Mouse (Mus musculus) limb, embryonic 13.5 days (tissue): ENCODE data around the gene Gstt4. TPM values are rescaled to one million over a fixed set of nuclear protein-coding genes. Genes with fewer than 3 reads are reported as not detected.
A peak's percentile ranks its signal among the peaks of the same experiment; 100 is the strongest.

Experiments used
- ATAC-seq: fragments of 200-750 bp; cut with Nextera tagmentation; 2 replicates; pipeline ENCODE4 v1.8.0; 2017; ENCODE audit warnings: low read depth, moderate number of reproducible peaks, moderate TSS enrichment; ENCODE audit not compliant: low FRiP score
- H3K27ac ChIP-seq: fragments of 300-500 bp; sonication (generic); 2 replicates; pipeline ENCODE4 v1.5.1; 2015; ENCODE audit warnings: inconsistent platforms, mild to moderate bottlenecking, moderate library complexity
- H3K27me3 ChIP-seq: fragments of 300-500 bp; sonication (generic); 2 replicates; pipeline ENCODE4 v1.6.1; 2015; ENCODE audit warnings: mild to moderate bottlenecking, inconsistent platforms
- H3K36me3 ChIP-seq: fragments of 300-500 bp; sonication (generic); 2 replicates; pipeline ENCODE4 v1.6.1; 2015; ENCODE audit warnings: inconsistent platforms, mild to moderate bottlenecking, moderate library complexity
- H3K4me1 ChIP-seq: fragments of 300-500 bp; sonication (generic); 2 replicates; pipeline ENCODE4 v1.6.1; 2015; ENCODE audit warnings: inconsistent platforms
- H3K4me2 ChIP-seq: fragments of 300-500 bp; sonication (generic); replicated peaks from 2 replicates; pipeline ENCODE4 v1.6.1; 2015; ENCODE audit warnings: inconsistent platforms, mild to moderate bottlenecking, moderate library complexity
- H3K4me3 ChIP-seq: fragments of 300-500 bp; sonication (generic); 2 replicates; pipeline ENCODE4 v1.5.1; 2015; ENCODE audit warnings: moderate library complexity, mild to moderate bottlenecking, inconsistent platforms
- H3K9ac ChIP-seq: fragments of 300-500 bp; sonication (generic); 2 replicates; pipeline ENCODE4 v1.6.1; 2015; ENCODE audit warnings: mild to moderate bottlenecking, inconsistent platforms
- H3K9me3 ChIP-seq: fragments of 300-500 bp; sonication (generic); 2 replicates; pipeline ENCODE4 v1.6.1; 2016; ENCODE audit warnings: inconsistent platforms
- WGBS: fragments of 180-500 bp; shearing (Covaris S2); methylation state at CpG from one replicate; pipeline ENCODE4 v1.1.7; 2015; 5-methylcytosine and 5-hydroxymethylcytosine counted together
- polyA plus RNA-seq: library from polyadenylated mRNA; unstranded; fragments of >200 nt; fragmentation: Nextera tagmentation; extraction: Ambion mirVana; gene quantifications from 2 replicates; pipeline ENCODE4 v1.2.1, GENCODE M21; 2015

Gstt4 gene
- polyA plus RNA-seq, 1 experiment from 2014 or later, result not detected

DNA sequence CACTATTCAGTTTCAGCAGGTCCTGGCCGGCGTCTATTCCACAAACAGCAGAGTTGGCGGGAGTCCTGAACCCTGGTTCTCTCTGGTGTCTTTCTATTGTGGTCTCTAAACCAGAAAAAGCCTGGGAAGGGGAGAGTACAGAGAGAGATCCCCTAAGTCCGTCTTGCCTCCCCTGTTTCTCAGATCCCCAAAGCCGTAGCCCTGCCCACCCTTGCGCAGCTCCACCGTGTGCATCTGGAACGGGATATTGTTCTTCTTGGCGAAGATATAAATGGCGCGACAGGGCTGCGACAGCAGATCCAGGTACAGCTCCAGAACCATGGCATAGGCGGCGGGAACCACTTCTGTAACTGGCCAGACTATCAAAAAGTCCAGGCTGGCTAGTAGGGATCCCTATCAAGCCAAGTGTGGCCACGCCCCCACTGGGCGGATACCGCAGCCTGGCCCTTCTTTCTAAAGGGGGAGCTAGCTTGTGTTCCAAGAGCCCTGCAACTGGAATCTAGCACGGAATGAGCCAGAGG lies 24.1 kb downstream of the Gstt4 start, which contains the start of gene Gstt1:
Gstt1 (minus strand) TSS at position 409 of the 521 bp plus-strand sequence.
- Histone ChIP-seq H3K4me2 (peak within 1 kb of the TSS; percentile 81), H3K4me1 (peaks cover 33% of the 10 kb centered on the region), H3K27ac (no peak within 1 kb of the TSS), H3K4me3 (peak within 1 kb of the TSS; percentile 52), H3K9me3 (no peaks in the 10 kb centered on the region), H3K9ac (peak within 1 kb of the TSS; percentile 64), H3K36me3 (no peaks in the 10 kb centered on the region), H3K27me3 (peaks cover 11% of the 10 kb centered on the region)
- peak; percentile 72; the same call in 1 of the 2 replicates for ATAC-seq
- 4% methylated on average over 18 of the region's 18 CpGs for WGBS

DNA sequence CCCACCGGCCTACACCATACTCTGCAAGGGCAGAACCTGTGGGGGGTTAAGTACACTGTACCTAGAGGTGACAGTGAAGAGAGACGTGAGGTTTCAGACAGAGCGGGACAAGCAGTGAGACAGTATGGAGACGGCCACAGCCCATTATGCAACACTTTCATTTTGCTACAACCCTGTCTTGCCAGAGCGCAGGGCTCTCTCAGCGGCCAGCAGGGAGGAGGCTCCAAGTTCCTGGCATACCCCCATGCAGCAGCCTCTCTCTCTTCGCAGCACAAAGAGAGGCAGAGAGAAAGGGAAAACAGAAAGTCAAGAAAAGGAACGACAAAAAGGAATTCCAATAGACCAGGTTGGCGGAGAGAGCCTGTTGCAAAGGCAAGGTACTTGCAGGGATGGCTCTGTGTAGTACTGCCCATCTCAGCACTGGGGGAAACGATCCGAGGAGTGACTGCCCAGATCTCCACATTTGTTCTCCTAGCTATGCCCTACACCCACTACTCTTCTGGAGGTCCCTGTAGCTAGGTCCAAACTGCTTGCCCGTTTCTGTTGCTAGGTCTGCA lies 24.6 kb downstream of the Gstt4 start:
- Histone ChIP-seq H3K4me1 (peaks cover 33% of the 10 kb centered on the region), H3K9ac (peak overlapping the region; percentile 64), H3K4me3 (peak overlapping the region; percentile 52), H3K4me2 (peak overlapping the region; percentile 81), H3K9me3 (no peaks in the 10 kb centered on the region), H3K36me3 (no peaks in the 10 kb centered on the region), H3K27me3 (peaks cover 11% of the 10 kb centered on the region), H3K27ac (no peak overlapping the region)
- 2% methylated on average over 12 of the region's 12 CpGs for WGBS
- ATAC-seq, result no peak; the same call in 1 of the 2 replicates

GRCm38 (mm10) chr10:75796731-75797516 lies 25.4 kb downstream of the Gstt4 start:
- Histone ChIP-seq H3K9me3 (no peaks in the 10 kb centered on the region), H3K4me3 (peak overlapping the region; percentile 52), H3K4me1 (peaks cover 33% of the 10 kb centered on the region), H3K4me2 (peak overlapping the region; percentile 81), H3K9ac (peak overlapping the region; percentile 64; the same call in 1 of the 2 replicates), H3K36me3 (no peaks in the 10 kb centered on the region), H3K27ac (no peak overlapping the region), H3K27me3 (peaks cover 11% of the 10 kb centered on the region)
- no peak for ATAC-seq
- WGBS, result 44% methylated on average over 11 of the region's 11 CpGs

DNA sequence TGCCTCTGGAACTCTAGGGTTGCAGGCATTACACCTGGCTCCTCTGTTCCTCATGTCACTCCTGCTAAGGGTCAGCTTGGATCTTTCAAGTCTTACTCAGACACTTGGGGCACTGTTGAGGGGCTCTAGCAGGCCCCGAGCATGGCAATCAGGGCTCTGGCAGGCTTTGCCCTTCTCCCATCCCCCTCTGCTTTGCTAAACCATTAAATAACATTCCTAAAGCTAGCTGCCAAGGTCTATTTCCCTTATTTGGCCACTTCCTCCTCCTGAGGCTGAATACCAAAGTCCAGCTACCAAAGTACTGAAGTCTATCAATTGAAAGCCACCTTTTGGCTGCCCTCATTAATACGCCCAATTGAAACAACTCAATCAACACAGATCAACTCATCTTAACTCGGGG lies 27.5 kb downstream of the Gstt4 start:
- H3K27me3 ChIP-seq, result peaks cover 11% of the 10 kb centered on the region
- no peaks in the 10 kb centered on the region for H3K9me3 ChIP-seq
- WGBS, result 30% methylated on average over 3 of the region's 3 CpGs
- 0 out of 2 replicates have a peak overlapping the region, but pooled peaks have one; percentile 5 for H3K9ac ChIP-seq
- H3K4me2 ChIP-seq, result peak overlapping the region; percentile 25
- no peak overlapping the region for H3K4me3 ChIP-seq
- peaks cover 33% of the 10 kb centered on the region for H3K4me1 ChIP-seq
- no peak for ATAC-seq
- H3K27ac ChIP-seq, result no peak overlapping the region; the same call in 1 of the 2 replicates
- H3K36me3 ChIP-seq, result no peaks in the 10 kb centered on the region

DNA sequence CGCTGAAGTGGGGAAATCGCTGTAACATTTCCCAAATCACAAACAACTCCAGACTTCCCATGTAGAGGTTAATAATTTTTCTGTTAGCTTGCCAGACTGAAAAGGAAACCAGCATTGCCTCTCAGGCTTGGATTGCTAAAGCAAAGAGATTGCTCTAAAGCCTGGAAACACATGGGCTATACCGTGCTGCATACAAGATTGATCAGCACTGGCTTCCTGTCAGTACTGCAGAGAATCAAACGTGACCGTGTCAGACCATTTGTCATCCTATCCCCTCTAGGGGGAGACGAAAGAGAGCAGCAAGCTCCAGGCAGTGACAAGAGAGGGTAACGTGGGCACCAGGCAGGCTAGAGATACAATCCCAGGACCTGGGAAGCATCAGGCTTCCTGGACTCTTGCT lies 31.6 kb downstream of the Gstt4 start:
- ATAC-seq, result no peak
- WGBS, result 18% methylated on average over 7 of the region's 7 CpGs
- Histone ChIP-seq H3K27me3 (no peaks in the 10 kb centered on the region), H3K4me1 (peaks cover 13% of the 10 kb centered on the region), H3K4me2 (no peak overlapping the region), H3K4me3 (no peak overlapping the region), H3K9ac (0 out of 2 replicates have a peak overlapping the region, but pooled peaks have one; percentile 35), H3K27ac (no peak overlapping the region), H3K9me3 (no peaks in the 10 kb centered on the region), H3K36me3 (no peaks in the 10 kb centered on the region)

DNA sequence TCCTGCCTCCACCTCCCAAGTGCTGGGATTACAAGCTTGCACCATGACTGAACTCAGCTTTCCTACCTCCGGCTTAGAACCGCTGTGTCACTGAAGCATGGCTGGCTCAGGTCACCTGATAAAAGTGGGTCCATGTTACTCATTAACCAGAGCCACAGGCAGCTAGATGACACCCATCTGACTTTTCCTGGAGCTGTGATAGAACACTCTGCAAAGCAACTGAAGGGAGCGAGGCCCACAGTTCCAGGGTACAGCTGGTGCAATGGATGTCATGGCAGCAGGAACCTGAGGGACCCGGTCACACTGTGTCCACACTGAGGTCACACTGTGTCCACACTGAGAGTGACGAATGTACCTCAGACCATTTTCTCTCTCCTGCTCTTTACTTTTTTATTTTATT lies 32.5 kb downstream of the Gstt4 start:
- H3K36me3 ChIP-seq, result no peaks in the 10 kb centered on the region
- WGBS, result 86% methylated on average over 5 of the region's 5 CpGs
- ATAC-seq, result no peak

GRCm38 (mm10) chr10:75789081-75789735 lies 33.1 kb downstream of the Gstt4 start:
- Histone ChIP-seq H3K9ac (no peak overlapping the region), H3K4me3 (no peak overlapping the region), H3K4me2 (no peak overlapping the region), H3K27me3 (0 out of 2 replicates have a peak, but pooled peaks cover under 1% of the 10 kb centered on the region), H3K4me1 (peaks cover under 1% of the 10 kb centered on the region; the same call in 1 of the 2 replicates), H3K27ac (no peak overlapping the region), H3K9me3 (no peaks in the 10 kb centered on the region), H3K36me3 (no peaks in the 10 kb centered on the region)
- no peak for ATAC-seq
- WGBS, result 72% methylated on average over 6 of the region's 6 CpGs

More for the DNA sequence above, 32.5 kb downstream of the Gstt4 start:
- Histone ChIP-seq H3K27me3 (no peaks in the 10 kb centered on the region), H3K9ac (no peak overlapping the region), H3K9me3 (no peaks in the 10 kb centered on the region), H3K27ac (no peak overlapping the region), H3K4me3 (no peak overlapping the region), H3K4me1 (peaks cover 7% of the 10 kb centered on the region), H3K4me2 (no peak overlapping the region)

- no peaks in the 10 kb centered on the region for H3K4me1 ChIP-seq
- WGBS, result 91% methylated on average over 8 of the region's 8 CpGs
- ATAC-seq, result no peak
These were observed 34.1 kb downstream of the Gstt4 start for GRCm38 (mm10) chr10:75788277-75788676.

GRCm38 (mm10) chr10:75785442-75785841 lies 36.9 kb downstream of the Gstt4 start:
- peaks cover 2% of the 10 kb centered on the region for H3K4me1 ChIP-seq
- no peak overlapping the region for H3K27ac ChIP-seq
- 63% methylated on average over 1 of the region's 1 CpGs for WGBS

More at GRCm38 (mm10) chr10:75788277-75788676, 34.1 kb downstream of the Gstt4 start:
- 0 out of 2 replicates have a peak, but pooled peaks cover 4% of the 10 kb centered on the region for H3K27me3 ChIP-seq
- no peak overlapping the region for H3K9ac ChIP-seq
- H3K4me2 ChIP-seq, result no peak overlapping the region
- H3K9me3 ChIP-seq, result no peaks in the 10 kb centered on the region
- no peak overlapping the region for H3K27ac ChIP-seq
- no peaks in the 10 kb centered on the region for H3K36me3 ChIP-seq
- no peak overlapping the region for H3K4me3 ChIP-seq

DNA sequence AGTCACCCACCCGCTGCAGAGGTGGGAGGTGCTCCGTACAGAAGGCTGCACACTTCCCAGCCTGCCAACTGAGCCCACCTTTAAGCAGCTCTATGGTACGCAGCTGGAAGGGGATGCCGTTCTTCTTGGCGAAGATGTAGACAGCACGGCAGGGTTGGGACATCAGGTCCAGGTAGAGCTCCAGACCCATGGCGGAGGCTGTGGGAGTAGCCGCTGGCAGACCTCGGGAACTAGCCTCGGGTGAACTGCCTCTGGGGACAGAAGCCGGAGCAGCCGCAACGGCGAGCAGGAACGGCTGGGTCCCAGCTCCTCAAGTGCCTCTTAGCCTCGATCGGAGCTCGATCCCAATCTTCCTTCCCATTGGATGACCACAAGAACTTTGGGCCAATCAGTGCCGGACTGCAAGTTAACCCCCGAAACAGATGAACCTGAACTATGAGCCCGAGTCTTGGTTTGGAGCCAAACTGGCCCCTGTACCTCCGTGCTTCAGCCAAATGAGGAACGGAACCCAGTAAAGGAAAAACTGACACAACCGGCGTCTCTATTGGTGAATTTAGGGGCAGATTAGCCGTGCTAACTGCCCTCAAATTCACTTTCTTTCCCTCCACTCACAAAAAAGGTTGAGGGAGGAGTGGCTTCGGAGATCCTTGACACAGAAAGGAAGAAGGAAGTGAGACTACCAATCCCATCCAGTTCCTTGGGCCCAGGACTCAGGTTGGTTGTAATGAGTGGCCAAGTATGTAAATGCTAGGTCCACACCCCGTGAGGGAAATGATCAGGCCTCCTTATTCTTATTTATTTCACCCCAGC lies 41.4 kb downstream of the Gstt4 start, which contains the start of the genes Gm20441 and Gstt3:
Gm20441 (minus strand) TSS at position 186 of the 810 bp plus-strand sequence.
Gstt3 (minus strand) TSS at position 646 of the 810 bp plus-strand sequence.
- peak within 1 kb of the TSS; percentile 67; the same call in 1 of the 2 replicates for H3K27ac ChIP-seq
- peak; percentile 92 for ATAC-seq
- H3K27me3 ChIP-seq, result peaks cover 25% of the 10 kb centered on the region; the same call in 1 of the 2 replicates
- WGBS, result under 1% methylated on average over 28 of the region's 28 CpGs
- no peaks in the 10 kb centered on the region for H3K9me3 ChIP-seq
- peaks cover 14% of the 10 kb centered on the region for H3K4me1 ChIP-seq
- peak within 1 kb of the TSS; percentile 71 for H3K9ac ChIP-seq
- peak within 1 kb of the TSS; percentile 56 for H3K4me3 ChIP-seq
- peak within 1 kb of the TSS; percentile 94 for H3K4me2 ChIP-seq
- H3K36me3 ChIP-seq, result no peaks in the 10 kb centered on the region

More at GRCm38 (mm10) chr10:75785442-75785841, 36.9 kb downstream of the Gstt4 start:
- Histone ChIP-seq H3K9me3 (no peaks in the 10 kb centered on the region), H3K4me2 (no peak overlapping the region), H3K9ac (no peak overlapping the region), H3K4me3 (no peak overlapping the region), H3K27me3 (0 out of 2 replicates have a peak, but pooled peaks cover 4% of the 10 kb centered on the region), H3K36me3 (no peaks in the 10 kb centered on the region)
- no peak for ATAC-seq
